Mouse (Mus musculus) intestine, postnatal 0 days (tissue): ENCODE measurements at regions not wholly inside any gene's neighbourhood (a gene's known extent, or its start where the extent isn't known, plus 50 kb on each side); places are given as distances from the start of the nearest gene placed in this dataset.

Experiments used
- ATAC-seq: fragments of 200-750 bp; cut with Nextera tagmentation; 2 replicates; pipeline ENCODE4 v1.8.0; 2017; ENCODE audit warnings: mild to moderate bottlenecking, moderate TSS enrichment, moderate library complexity
- H3K27ac ChIP-seq: fragments of 300-500 bp; sonication (generic); 2 replicates; pipeline ENCODE4 v1.5.1; 2014; ENCODE audit warnings: mild to moderate bottlenecking, low read depth, low read length, moderate library complexity
- H3K27me3 ChIP-seq: fragments of 300-500 bp; sonication (generic); replicated peaks from 2 replicates; pipeline ENCODE4 v1.6.1; 2014; ENCODE audit warnings: low read length, mixed read lengths; ENCODE audit not compliant: control insufficient read depth, insufficient read depth
- H3K36me3 ChIP-seq: fragments of 300-500 bp; sonication (generic); 2 replicates; pipeline ENCODE4 v1.6.1; 2014; ENCODE audit warnings: mild to moderate bottlenecking, moderate library complexity; ENCODE audit not compliant: control insufficient read depth, insufficient read depth
- H3K4me1 ChIP-seq: fragments of 300-500 bp; sonication (generic); replicated peaks from 2 replicates; pipeline ENCODE4 v1.6.1; 2014; ENCODE audit warnings: antibody characterized with exemption, low read length, mixed read lengths; ENCODE audit not compliant: control insufficient read depth, insufficient read depth
- H3K4me2 ChIP-seq: fragments of 300-500 bp; sonication (generic); replicated peaks from 2 replicates; pipeline ENCODE4 v1.6.1; 2014; ENCODE audit warnings: low read depth, mild to moderate bottlenecking, moderate library complexity
- H3K4me3 ChIP-seq: fragments of 300-500 bp; sonication (generic); 2 replicates; pipeline ENCODE4 v1.5.1; 2014; ENCODE audit warnings: low read depth, low read length
- H3K9ac ChIP-seq: fragments of 300-500 bp; sonication (generic); 2 replicates; pipeline ENCODE4 v1.6.1; 2014; ENCODE audit warnings: mild to moderate bottlenecking, low read depth, low read length
- H3K9me3 ChIP-seq: fragments of 300-500 bp; sonication (generic); 2 replicates; pipeline ENCODE4 v1.6.1; 2016; ENCODE audit warnings: mixed run types; ENCODE audit not compliant: control insufficient read depth
- CTCF ChIP-seq: sonication (generic); IDR thresholded peaks from 2 replicates; pipeline ENCODE4 v1.5.1; 2016; ENCODE audit warnings: low read depth, mild to moderate bottlenecking, control low read depth, antibody characterized with exemption, moderate library complexity
- WGBS: fragments of 180-500 bp; shearing (Covaris S2); extraction: QIAGEN DNeasy Blood & Tissue Kit; methylation state at CpG from one replicate; pipeline ENCODE4 v1.1.7; 2014; 5-methylcytosine and 5-hydroxymethylcytosine counted together

DNA sequence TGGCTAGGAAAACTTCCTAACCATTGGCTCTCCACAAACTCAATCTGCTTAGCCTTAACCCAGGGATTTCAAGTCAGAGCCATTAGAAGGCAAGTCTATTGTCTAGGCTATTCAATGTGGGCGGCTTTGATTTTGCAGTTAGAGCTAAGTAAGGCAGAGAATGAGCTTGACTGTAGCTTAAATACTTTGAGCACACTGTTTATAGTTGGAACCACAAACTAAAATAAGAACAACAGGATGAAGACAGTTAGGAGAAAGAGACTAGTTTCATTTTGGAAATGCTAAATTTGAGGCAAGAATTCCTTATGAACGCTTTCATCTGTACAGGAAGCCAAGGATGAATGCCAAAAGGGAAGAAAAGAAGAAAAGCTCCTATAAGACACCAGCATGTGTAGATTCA, 1225.3 kb downstream of the Diaph3 start:
- 85% methylated on average over 2 of the region's 2 CpGs for WGBS
- TF ChIP-seq CTCF: no peak
- Histone ChIP-seq H3K27me3 (no peaks in the 10 kb centered on the region), H3K4me1 (no peaks in the 10 kb centered on the region), H3K27ac (no peak overlapping the region), H3K36me3 (no peaks in the 10 kb centered on the region), H3K9ac (no peak overlapping the region), H3K4me3 (no peak overlapping the region), H3K4me2 (no peak overlapping the region), H3K9me3 (no peaks in the 10 kb centered on the region)
- no peak for ATAC-seq

DNA sequence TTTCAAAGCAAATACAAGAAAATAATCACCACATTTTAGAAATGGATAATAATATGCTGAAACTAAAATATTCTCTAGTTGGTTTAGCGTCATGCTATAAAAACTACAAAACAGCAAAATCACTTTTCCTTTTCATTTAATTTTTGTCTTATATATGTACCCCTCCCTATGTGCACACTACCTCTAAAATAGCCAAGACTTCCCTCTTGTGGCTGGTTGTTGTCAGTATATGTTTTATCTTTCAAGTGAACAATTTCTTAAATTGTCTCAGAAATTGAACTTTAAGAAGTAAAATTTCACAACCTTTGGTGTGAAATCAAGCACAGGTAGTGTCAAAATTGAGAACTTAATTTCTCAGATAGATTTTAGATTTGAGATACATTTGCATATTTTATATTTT, 1243.1 kb downstream of the Diaph3 start:
- Histone ChIP-seq H3K27ac (no peak overlapping the region), H3K4me3 (no peak overlapping the region), H3K9me3 (no peaks in the 10 kb centered on the region), H3K4me2 (no peak overlapping the region), H3K27me3 (no peaks in the 10 kb centered on the region), H3K9ac (no peak overlapping the region), H3K4me1 (no peaks in the 10 kb centered on the region), H3K36me3 (no peaks in the 10 kb centered on the region)
- 86% methylated on average over 1 of the region's 1 CpGs for whole genome bisulfite sequencing
- TF ChIP-seq CTCF: peak; percentile 26; the same call in 1 of the 2 replicates
- no peak for ATAC-seq

DNA sequence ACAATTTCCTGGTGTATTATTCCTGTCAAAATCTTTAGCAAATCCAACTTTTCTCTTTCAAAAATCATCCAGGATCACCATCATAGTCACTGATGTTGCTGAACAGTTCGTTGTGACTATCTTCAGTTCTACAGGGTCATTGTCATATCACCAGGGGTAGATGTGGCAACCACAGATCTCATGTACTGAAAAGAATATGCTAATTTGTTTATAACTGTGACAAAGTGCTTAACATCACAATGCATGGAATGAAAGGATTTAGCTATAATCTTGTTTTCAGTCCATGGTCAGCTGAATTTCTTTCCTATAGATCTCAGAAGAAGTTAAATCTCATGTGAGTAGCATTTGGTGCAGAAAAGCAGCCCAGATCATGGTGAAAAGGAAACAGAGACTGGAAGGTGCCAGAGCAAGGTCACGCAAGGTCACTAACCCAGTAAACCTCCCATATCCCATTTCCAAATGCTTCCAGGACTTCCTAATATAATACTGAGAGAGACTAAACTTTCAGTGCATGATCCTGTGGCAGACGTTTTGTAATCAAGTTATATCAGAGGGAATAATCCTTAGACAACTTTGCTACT, 1279.6 kb downstream of the Diaph3 start:
- WGBS: 63% methylated on average over 3 of the region's 3 CpGs

DNA sequence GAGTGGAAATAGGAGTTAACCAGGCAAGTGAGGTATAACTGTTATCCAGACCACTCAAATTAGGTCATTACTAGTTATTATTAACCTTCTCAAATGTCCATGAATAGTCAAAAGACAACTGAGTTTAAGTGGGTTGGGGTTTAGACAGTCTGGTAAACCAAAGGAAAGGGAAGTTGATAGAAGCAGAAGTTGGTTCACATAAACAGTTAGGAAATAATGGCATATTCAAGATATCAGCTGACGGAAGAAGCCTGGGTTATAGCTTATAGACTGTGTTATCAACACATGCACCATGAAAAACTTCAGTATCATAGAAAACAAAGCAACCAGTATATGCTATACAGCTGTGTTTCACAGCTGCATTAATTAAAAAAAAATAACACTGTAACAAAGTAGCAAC, 1291.5 kb downstream of the Diaph3 start:
- Histone ChIP-seq H3K9ac (no peak overlapping the region), H3K9me3 (no peaks in the 10 kb centered on the region), H3K4me2 (no peak overlapping the region), H3K27ac (no peak overlapping the region), H3K27me3 (no peaks in the 10 kb centered on the region), H3K36me3 (no peaks in the 10 kb centered on the region), H3K4me1 (no peaks in the 10 kb centered on the region), H3K4me3 (no peak overlapping the region)
- no peak for ATAC-seq
- WGBS: 78% methylated on average over 1 of the region's 1 CpGs
- TF ChIP-seq CTCF: no peak

More for the DNA sequence above, 1279.6 kb downstream of the Diaph3 start:
- H3K36me3 ChIP-seq: no peaks in the 10 kb centered on the region
- H3K27me3 ChIP-seq: no peaks in the 10 kb centered on the region
- no peak overlapping the region for H3K27ac ChIP-seq
- no peaks in the 10 kb centered on the region for H3K9me3 ChIP-seq
- H3K9ac ChIP-seq: no peak overlapping the region
- no peak for ATAC-seq
- no peak overlapping the region for H3K4me3 ChIP-seq
- no peak for TF ChIP-seq CTCF
- H3K4me1 ChIP-seq: no peaks in the 10 kb centered on the region
- H3K4me2 ChIP-seq: no peak overlapping the region

DNA sequence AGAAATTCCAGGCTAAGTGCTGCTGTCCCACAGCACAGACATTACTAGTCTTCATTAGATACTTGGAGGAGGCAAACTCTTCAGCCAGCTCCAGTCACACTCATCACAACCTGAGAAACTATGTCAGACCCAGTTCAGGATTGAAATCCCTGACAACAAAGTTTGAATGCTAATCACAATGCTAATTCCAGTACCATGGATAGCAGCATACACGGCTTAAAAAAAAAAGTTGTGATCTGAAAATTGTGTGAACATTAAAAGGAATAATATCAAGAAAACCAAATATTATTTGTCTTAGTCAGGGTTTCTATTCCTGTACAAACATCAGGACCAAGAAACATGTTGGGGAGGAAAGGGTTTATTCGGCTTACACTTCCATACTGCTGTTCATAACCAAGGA, 1305.5 kb downstream of the Diaph3 start:
- Histone ChIP-seq H3K27ac (no peak overlapping the region), H3K36me3 (no peaks in the 10 kb centered on the region), H3K27me3 (no peaks in the 10 kb centered on the region), H3K4me1 (no peaks in the 10 kb centered on the region), H3K9me3 (no peaks in the 10 kb centered on the region), H3K4me3 (no peak overlapping the region), H3K9ac (no peak overlapping the region), H3K4me2 (no peak overlapping the region)
- TF ChIP-seq CTCF: no peak
- no peak for ATAC-seq
- 86% methylated on average over 2 of the region's 2 CpGs for WGBS

DNA sequence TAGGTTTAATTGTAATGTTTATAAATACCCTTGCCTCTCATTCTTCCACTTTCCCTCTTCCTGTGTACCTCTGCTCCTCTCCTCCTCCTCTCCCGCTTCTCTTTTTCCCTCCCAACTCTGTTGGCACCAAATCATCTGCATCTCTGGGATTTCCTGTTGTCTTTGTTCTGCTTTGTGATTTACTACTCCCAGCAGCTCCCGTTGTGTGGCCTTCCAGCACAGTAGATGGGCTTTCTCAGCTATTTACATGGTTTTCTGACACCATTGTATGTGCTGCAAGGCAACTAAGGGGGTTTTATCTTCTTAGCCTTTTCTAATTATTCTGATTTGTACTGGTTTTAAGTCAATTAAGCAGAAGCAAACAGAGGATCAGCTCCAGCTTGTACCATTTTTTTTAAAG, 1326.1 kb downstream of the Diaph3 start:
- Histone ChIP-seq H3K27me3 (no peaks in the 10 kb centered on the region), H3K36me3 (no peaks in the 10 kb centered on the region), H3K9ac (no peak overlapping the region), H3K4me2 (no peak overlapping the region), H3K4me1 (no peaks in the 10 kb centered on the region), H3K4me3 (no peak overlapping the region), H3K27ac (no peak overlapping the region), H3K9me3 (no peaks in the 10 kb centered on the region)
- WGBS: 27% methylated on average over 2 of the region's 2 CpGs
- no peak for TF ChIP-seq CTCF
- ATAC-seq: no peak

DNA sequence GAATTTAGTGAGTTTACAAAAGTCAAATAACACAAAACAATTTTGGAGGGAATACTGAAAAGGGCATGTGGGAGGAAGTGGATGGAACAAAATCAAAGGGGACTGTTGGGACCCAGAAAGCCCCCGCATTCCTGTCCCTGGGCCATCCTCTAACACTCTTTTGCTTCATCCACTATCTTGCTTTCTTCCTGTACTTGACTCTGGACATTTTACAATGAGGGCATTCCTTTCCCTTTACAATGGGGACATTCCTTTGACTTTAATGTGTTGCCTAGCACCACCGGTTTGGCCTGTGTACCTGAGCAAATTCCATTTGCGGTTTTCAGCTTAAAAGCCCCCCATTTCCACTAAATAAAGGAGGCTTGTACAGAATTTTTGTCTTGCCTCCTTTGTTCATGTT, 1341.0 kb downstream of the Pcdh17 start:
- H3K4me3 ChIP-seq: no peak overlapping the region
- no peaks in the 10 kb centered on the region for H3K36me3 ChIP-seq
- no peak overlapping the region for H3K9ac ChIP-seq
- no peak overlapping the region for H3K27ac ChIP-seq
- H3K4me2 ChIP-seq: no peak overlapping the region
- H3K9me3 ChIP-seq: no peaks in the 10 kb centered on the region
- no peaks in the 10 kb centered on the region for H3K4me1 ChIP-seq
- WGBS: 45% methylated on average over 3 of the region's 3 CpGs
- ATAC-seq: no peak
- no peaks in the 10 kb centered on the region for H3K27me3 ChIP-seq
- no peak for TF ChIP-seq CTCF
